Mouse (Mus musculus) lung, postnatal 25 days (tissue): ENCODE measurements at regions not wholly inside any gene's neighbourhood (a gene's known extent, or its start where the extent isn't known, plus 50 kb on each side); places are given as distances from the start of the nearest gene placed in this dataset.
A peak's percentile ranks its signal among the peaks of the same experiment; 100 is the strongest.

Experiments
- DNase-seq: peaks from one replicate; pipeline ENCODE4 v3.0.0; 2022; ENCODE audit warnings: low spot score

DNA sequence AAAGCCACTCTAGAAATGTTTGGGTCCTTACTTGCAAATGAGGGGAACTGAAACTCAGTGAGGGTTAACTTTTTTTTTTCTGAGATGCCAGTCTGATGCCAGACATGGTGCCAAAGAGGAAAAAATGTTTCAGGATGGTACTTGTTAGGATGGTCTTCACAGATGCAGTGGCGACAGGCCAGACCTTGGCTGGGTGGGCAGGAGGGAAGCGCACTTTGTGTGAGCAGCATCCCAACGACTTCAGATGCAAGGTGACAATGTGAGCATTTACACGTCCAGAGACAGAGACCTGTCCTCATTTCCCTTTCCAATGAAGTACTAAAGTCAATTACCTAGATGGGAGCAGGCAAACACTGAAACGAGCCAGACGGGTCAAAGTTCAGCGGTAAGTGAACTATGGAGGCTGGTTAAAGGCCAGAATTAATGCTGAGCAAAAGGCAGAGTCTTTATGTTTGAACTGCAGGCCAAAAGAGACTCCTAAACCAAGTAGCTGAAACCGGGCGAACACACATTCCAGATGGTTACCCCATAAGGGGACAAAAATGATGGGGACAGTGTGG lies 213.7 kb upstream of the Ccdc122 start:
- no peak for DNase-seq

DNA sequence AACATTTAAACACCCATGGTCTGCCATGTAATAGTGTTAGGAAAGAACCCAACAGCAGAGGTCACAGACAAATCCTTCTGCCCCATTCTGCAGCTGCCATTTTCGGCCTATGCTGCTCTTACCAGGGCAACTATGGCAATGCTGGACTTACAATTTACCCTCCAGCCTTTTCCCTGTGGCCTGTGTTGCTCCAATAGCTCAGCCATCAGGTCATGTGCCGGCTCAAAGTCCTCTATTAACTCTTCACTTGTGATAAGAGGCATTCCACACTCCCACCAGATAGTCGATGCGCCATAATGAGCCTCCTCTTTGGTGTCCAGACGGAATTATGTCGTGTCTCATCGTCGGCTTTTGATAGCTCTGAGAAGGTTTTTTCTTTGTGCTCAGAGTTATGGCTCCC lies 214.7 kb upstream of the Ccdc122 start:
- DNase-seq: no peak

DNA sequence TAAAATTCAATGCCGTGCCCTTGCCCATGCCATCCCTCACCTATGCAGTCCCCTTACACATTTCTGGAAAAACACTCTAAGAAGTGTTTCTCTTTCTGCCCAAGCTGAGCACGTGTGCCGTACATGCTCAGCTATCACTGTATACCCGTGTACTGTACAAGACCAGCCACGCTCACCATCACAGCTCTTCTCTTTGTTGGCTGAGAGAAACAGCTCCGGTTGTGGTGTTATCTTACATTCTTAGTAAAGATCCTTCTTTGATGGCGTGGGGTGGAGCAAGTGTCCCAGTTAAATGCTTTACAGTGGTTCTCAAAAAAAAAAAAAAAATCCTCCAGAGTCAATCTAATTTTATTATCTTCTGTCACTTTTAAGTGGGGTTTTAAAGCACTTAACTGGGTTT lies 215.1 kb upstream of the Ccdc122 start:
- no peak for DNase-seq

DNA sequence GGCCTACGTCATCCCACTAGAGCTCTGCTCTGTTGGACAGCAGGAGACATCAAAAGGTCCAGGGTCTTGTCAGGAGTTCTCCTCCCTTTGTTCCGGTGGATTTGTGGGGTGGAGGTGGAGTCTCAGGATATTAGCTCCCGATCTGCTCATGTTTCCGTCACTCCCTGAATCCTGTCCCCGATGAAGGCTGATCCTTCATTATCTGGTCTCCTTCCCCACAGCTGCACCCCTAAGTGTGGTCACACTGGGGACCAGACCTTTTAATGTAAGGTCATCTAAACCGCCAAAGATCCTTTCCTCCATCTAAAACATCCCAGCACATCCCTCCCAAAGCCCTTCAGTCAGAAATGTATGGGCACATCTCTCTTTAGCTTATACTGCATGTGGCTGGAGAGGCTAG lies 215.6 kb upstream of the Ccdc122 start:
- no peak for DNase-seq

DNA sequence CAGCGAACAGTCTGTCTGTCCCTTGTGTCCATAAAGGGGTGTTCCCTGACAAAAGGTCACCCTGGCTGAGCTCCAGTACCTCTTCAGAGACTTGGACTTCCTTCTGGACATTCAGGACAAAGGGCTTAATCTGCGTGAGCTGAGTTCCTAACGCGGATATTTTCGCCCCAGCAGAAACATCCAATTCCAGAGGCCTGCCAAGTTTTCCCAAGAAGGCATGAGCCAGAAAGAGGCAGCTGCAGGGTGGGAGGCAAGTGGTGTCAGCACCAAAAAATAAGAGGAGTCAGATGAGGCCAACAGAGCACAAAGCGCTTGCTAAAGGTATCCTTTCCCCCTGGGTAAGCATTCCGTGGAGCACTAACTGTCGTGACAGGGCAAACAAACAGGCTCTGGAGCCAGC lies 216.9 kb upstream of the Ccdc122 start:
- DNase-seq: peak; percentile 93

DNA sequence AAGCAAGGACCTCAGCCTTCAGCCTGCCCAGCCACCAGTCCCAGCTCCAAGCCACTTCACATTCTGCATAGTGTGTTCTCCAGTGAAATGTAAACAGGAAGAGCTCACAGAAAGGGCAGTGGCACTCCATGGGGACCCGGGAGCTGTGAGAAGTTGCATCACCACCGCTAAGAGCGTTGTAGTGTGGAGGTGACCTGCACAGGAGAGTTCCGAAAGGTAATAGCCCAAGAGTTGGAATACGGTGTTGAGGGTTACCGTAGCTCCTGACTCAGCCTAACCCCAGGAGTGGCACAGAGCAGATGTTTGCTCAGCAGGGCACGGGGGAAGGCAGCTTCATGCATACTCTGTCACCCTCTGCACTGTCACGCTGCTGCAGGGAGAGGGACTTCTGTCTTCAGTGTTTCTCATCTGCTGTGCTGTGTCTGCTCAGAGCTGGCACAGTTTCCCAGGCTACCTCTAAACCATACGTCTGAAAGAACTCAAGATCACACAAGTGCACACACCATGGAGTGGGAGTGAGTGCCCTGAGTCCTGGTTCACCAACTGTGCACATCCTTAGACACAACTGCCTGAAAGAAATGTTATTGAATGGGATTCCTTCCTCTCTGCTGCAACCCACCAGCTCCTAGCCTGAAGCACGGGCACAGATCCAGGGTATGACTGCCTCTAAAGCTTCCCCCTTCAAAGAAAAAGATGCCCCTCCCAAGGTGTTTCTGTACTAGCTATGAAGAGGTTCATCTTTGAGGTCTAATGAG lies 218.1 kb upstream of the Ccdc122 start:
- DNase-seq: peak; percentile 87

DNA sequence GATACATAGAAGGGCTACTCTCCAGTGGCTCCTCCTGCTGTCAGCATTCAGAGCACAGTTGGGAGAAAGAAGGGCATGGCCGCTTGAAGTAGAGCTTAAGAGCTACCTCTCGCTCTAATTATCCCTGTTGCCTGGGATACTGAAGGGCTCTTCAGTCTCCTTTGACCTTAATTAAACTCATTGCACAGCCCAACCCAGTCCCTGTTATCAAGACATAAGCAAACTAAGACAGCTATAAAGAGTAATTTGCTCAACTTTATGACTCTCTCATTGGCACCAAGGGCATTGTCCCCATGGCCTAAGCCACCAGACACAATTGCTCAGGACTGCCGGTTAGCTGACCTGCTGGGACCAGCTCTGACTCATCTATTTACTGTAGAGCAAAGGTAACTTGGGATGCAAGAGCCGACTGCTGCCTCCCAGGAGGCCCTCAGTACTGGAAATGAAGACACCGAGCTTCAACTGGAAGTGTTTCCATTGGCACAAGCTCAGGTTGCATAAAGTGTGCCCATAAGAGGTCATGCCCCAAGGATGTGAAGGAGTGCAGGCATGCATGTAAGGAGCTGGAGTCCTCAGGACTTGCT lies 219.3 kb upstream of the Ccdc122 start:
- peak; percentile 68 for DNase-seq

DNA sequence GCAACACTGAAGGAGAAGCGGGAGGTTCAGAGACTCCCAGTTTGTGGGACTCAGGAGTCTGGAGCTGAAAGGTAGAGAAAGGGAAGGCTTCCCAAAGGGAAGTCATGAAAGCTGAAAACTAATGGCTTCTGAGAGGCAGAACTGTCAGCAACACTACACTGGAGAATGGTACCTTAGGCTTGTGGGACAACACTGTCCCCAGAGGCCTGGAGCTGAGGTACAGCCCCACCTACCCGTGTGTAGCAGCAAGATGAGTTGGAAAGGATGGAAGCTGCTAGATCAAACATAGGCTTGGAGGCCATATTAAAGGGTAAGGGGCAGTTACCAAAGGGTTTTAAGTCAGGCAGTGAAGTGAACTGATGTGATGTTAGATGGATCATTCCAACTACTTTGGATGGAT lies 219.9 kb upstream of the Ccdc122 start:
- DNase-seq: no peak

DNA sequence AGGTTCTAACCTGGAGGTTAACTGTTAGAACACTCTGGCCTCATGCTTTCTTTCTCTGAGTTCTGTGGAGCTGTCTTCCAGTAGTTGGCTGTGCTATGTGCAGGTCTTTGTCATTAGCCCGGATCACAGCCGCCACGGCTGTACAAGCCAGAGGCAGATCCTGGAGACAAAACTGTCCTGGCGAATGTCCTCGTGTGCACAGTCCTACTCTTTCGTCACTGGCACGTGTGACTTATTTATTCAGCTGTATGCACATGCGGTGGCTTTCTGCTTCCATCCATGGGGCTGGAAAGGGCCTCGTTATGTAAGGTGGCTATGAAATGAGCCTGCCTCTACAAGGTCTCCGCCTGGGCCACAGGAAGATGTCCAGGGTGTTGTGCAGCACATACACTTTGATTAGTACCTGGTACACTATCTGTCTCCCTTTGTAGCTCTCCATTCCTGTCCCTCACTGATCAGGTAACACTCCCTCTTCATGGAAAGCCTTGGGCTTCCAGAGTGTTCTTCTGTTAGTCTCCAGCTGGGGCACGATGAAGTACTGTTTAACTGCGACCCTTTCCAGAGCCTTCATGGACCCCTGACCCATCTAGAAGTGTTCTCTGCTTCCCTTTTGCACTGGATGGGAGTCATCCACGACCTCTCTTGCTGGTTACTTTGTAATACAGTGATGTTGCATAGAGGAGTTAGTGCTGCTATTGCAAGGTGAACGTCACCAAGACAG lies 224.3 kb upstream of the Ccdc122 start:
- DNase-seq: no peak

DNA sequence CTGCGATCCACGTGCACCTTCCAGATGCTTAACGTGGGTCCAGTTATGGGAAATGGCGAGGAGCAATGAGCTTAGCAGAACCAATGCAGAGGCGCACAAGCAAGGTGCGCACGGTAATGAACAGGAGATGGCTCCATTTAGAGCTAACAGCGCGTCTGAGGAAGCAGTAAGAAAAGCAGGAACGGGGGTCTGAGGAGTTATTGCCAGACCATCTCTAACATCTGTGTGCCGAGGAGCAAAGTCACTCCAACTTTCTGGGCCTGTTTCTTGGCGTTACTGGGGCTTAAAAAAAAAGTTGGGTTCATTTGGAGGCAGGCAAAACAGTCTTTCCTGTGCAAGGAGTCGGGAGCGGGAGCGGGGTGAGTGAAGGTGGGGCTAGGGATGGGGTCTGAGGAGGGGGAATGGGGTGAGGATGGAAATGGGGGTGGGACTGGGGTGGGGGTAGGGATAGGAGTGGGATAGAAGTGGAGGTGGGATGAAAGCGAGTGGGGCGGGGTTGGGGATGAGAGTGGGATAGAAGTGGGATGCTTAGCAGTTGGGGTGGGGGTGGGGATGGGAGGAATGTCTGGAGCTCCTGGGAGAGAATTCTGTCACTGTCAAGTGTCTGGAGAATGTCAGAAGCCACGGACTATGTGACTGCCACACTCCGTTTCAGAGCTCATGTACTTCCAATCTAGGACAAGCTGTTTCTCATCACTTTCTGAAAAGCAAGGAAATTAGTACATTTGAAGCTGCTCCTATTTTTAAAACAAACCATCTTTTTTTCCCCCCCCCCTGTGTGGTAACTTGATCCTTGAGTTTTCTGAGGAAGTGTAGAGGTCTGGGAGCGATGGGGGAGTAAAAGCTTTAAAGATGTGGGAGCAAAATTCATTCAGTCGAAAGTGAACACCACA lies 225.6 kb upstream of the Ccdc122 start:
- DNase-seq: no peak

DNA sequence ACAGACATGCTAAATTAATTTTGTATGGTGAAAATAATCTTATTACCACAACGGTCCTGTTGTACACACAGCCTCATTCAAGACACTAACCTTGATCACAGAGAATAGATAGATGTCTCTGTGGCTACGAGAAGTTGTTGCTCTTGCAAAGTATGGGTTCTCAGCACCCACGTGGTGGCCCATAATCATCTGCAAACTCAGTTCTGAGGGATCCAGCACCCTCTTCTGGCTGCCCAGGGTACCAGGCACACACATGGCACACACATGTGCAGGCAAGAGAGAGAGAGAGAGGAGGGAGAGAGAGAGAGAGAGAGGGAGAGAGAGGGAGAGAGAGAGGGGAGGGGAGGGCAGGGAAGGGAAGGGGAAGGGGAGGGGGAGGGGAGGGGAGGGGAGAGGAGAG lies 226.5 kb upstream of the Ccdc122 start:
- no peak for DNase-seq

DNA sequence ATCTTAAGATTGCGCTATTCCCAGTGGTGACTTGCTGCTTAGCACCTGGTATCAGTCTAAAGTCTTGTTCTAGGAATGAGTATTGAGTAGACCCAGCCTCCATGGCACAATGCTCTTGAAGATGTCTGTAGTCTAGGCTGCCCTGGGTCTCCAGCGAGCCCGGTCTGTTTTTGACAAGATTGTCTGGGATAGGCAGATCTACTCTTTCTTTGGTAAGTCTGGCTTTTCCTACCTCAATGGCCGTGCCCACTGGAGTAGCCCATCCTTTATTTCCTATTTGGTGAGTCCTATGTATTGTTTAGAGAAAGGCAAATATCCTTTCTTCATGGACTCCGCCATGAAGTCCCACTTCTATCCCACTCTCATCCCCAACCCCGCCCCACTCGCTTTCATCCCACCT lies 227.2 kb upstream of the Ccdc122 start:
- no peak for DNase-seq

DNA sequence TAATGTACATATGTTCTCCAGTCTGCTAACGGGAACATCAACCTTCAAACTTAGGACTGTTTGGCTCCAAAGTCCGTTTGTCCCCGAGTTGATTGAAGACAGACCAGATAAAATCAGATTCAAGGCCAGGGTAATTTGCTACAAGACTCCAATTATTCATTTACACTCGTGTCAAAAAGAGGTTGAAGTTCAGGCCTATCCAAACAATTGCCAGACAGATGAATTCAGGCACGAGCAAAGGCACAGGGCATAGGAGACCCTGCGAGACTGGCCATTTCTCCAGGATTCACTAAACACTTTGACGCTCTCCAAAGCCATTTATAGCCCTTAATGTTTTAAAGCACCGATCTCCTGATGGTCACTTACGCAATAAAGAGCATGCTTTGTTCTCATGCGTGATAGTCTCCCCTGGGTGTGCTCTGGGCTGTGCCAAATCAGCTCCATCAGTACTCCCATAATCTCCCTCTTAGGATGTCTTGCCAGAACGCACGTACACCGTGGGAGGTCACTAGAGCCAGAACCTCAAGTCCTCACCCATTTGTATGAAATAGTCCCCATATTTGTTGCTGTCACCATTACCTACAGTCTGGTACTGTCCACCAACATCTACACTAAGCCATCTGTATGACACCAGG lies 231.3 kb upstream of the Ccdc122 start:
- no peak for DNase-seq

DNA sequence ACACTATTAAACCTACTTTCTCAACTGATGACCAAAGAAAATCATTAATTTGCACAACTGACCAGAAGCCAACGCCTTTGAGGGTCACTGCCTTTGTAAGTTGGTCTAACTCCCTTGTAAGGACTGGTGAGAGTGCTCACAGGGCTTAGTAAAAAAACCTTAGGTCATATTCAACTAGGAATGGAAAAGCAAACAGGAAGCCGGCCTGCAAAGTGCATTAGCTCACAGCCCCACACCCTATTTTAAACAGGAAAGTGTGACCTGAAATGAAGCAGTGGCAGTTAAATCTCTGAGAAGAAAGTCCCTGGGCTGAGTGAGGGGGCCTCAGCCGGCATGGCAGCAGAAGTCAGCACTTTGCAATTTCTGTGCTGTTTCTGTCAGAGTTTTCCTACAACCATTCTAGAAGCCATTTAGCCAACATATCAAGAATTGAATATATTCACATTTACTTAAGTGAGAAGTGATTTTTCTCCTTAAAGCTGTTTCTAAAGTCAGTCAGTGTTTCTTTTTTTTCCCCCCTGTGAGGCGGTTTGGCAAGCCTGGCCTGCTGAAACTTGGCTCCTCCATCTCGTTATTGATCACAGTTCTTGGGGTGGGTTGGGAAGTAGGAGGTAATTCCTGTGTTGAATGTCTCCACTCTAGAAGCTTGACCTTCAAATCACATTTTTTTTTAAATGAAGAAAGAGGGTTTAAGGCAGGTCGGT lies 232.0 kb upstream of the Ccdc122 start:
- DNase-seq: peak; percentile 71

DNA sequence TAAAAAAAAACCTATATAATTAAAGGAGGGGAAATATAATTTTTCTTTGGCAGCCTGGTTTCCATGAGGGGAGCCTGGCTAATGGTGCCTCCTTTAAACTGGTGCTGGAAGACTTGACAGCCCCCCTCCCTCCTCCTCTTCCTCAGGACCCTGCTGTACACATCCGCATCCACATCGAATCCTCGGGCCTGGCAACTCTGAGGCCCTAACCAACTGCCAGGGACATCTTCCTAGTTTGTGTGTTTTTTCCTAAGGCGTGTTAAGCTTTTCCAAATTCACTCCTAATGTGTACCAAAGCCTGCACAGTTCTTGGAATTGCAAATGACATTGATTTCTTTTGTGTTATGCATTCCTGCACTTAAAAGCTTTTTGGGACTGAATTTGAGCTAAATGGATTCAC lies 236.4 kb upstream of the Ccdc122 start:
- no peak for DNase-seq

DNA sequence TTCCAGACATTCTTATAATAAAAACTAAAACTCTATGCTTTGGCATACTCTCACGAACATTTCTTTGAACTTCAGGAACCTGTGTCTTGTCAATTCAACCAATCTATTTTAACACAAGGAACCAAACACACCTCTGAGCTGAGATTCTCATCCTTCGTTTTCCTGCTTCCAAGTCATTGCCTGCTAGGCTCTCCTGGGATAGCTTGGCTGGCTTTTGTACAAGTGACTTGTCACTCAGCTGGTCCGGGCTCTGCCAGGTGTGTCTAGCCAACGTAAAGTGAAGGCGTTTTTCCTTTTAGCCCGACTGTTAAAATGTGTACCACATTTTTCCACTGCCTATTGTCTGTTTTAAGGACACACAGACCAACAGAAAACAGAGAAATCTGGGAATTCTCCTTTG lies 236.8 kb upstream of the Ccdc122 start:
- no peak for DNase-seq

DNA sequence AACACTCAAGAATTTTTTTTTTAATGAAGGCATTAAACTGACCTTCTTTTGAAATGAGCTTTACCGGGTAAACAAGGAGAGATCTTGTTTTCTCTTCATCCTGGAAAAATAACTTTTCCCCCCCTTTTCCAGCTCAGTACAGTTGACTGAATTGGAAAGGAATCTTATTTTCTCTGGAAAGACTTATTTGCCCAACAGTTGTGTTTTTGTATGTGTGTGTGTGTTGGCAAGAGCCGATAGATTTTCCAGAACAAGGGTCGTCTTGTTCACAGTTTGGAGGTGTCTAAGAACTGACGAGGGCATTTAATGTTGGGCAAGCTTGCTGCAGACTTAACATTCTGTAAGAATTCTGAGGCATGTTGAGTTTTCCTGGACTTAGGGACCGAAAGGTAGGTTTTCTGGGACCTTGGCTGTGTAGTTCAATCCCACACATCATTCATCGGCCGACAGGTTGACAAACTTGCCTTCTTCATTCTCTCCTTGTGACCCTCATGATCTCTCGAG lies 237.6 kb upstream of the Ccdc122 start:
- DNase-seq: no peak

DNA sequence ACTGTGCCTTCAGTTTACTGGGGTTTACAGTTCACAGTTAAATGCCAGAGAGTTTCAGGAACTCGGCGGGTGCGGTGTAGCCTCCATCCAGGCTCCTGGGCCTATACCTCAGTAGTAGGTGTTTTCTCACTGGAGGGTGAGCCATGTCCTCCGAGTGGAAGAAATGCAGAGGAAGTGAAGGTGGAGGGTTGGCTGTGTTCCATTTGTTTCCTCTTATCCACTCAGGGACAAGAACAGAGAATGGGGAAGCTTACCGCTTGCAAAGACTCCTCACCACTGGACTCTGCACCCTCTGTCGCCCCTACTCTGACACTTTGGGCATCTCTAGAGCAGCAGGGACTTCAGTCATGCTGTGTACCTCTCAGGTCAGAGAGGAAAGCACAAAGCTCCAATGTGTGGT lies 238.1 kb upstream of the Ccdc122 start:
- DNase-seq: no peak

DNA sequence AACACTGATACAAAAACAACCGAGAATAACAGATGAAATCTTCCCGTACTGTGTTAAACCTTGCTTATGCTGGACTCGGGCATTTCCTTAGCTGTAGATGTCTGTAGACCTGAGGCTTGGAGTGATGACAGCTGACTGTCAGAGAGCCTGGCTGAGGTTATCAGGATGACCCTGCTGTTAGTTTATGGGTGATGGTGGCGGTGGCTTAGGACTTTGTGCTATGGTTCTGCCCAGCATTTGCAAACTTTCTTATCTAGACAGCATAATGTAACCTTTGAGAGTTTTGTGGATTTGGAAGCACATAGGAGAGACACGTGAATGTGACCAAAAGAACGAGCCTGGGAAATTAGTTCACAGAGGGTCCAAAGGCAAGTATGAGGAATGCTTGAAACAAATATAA lies 239.1 kb upstream of the Ccdc122 start:
- DNase-seq: no peak

DNA sequence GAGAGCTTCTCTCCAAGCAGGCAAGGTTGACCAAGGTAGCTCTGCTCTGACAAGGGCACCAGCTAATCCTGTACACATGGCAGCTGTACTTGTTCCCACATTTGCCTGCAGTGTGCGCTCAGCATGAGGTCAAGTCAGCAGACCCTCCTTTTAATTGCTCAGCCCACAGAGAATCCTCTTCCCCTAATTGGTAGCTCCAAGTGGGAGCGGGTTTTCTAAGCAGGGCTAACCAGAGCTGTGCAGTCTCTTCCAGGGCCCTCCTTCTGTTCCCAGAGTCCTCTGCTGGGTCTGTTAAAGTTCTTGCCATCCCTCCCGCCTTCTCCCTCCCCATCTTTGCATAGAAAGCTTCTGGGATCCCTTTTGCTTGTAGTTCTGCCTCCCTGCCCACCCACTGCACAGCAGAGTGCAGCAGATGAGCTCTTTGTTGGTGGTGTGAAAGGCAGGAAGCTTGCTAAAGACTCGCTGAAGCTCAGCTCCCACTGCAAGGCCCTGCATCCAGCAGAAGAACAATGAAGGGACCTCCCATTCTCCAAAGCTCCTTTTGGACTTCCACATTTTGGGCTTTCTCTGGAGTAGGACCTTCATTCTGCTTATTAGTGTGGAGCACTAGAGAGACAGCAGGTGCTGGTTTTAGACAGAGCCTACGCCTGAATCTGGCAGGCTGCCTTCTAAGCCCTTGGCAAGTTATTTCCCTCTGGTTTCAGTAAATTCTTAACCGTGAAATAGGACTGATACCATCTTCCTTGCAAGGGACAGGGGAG lies 235.3 kb upstream of the Serp2 start:
- no peak for DNase-seq
